Mouse (Mus musculus): ENCODE data around the gene 2310057J18Rik. TPM values are rescaled to one million over a fixed set of nuclear protein-coding genes. Genes with fewer than 3 reads are reported as not detected.
"Not testable (repeated sequence)": the region's sequence is repeated elsewhere in the genome, so short reads cannot be mapped to it uniquely, and the experiment has no call there.

2310057J18Rik gene
- not detected in 2 replicates for polyA plus RNA-seq (2012; ENCODE audit: insufficient read depth, insufficient read length, missing spikeins)

DNA sequence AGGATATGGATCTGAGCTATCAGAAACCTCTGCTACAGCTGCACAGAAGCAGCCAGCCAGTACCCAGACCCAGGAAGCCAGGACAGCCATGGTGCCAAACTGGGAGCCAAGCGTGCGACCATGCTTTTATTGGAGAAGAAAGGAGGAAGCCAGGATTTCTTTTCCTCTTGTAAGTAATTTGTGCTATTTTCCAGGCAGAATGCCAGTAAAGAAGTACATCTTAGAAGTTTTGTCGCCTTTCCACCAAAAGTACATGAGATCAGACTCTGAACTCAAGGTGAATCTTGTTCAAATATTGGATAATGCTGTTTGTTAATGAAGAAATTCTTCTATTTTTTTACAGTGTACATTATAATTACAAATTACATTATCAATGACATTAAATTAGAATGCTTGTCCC is at the start of gene 2310057J18Rik:
2310057J18Rik (minus strand) TSS at position 101 of the 400 bp plus-strand sequence.
- Histone ChIP-seq H3K4me3 (ENCODE audit: insufficient read depth, low read depth, low read length) (no peak within 1 kb of the TSS), H3K4me1 (ENCODE audit: control insufficient read depth, insufficient read depth, insufficient read length, low read length) (no peaks in the 10 kb centered on the region), H3K27ac (replicated peaks; ENCODE audit: low read depth, low read length) (no peak within 1 kb of the TSS)

DNA sequence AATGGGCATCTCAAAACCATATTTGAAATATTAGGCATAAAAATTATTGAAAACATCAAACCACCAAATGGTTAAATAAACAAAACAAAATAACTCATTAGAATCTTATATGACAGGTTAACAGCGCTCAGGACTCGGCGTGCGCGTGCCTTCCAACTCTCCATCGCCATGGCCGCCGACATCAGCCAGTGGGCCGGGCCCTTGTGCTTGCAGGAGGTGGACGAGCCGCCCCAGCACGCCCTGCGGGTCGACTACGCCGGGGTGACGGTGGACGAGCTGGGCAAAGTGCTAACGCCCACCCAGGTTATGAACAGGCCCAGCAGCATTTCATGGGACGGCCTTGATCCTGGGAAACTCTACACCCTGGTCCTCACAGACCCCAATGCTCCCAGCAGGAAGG is 43.9 kb upstream of the 2310057J18Rik start:
- H3K4me3 ChIP-seq (ENCODE audit: insufficient read depth, low read depth, low read length); H3K27ac ChIP-seq (replicated peaks; ENCODE audit: low read depth, low read length); H3K4me1 ChIP-seq (ENCODE audit: control insufficient read depth, insufficient read depth, insufficient read length, low read length): not testable (repeated sequence)

DNA sequence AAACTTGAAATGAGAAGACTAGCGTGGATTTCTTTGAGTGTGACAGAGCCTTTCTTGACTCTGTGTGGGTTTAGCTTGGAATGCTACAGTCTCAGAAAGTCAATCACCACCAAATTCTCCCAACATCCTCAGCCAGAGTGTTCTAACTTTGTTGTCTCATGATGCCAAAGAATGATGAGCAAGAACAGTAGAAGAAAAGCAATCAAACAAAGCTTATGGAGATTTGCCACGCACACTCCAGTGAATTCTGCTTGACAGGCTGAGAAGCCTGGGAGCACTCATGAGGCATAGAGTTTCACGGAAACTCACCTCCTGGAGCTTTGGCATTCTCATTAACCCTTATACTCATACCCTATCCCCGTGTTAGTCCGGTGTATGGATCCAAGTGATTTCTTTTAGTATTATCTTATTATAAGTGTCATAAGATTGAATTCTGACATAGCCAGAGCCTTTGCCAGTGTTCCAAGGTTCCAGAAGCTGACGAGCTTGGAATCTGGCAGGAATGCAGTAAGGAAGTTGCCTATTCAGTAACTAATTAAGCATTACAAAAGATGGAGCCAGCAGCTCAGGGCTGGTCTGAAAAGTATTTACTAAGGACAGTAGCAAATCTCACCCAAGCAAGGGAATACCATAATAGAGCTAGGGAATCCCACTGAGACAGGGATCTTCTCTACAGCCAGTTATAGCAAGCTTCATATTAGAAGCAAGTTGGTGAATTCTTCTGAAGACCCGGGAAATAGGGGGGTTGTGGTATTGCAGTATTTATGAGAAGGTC is 33.6 kb upstream of the 2310057J18Rik start:
- Histone ChIP-seq H3K4me1 (ENCODE audit: control insufficient read depth, insufficient read depth, insufficient read length, low read length) (no peaks in the 10 kb centered on the region), H3K27ac (replicated peaks; ENCODE audit: low read depth, low read length) (no peak overlapping the region), H3K4me3 (ENCODE audit: insufficient read depth, low read depth, low read length) (no peak overlapping the region)

DNA sequence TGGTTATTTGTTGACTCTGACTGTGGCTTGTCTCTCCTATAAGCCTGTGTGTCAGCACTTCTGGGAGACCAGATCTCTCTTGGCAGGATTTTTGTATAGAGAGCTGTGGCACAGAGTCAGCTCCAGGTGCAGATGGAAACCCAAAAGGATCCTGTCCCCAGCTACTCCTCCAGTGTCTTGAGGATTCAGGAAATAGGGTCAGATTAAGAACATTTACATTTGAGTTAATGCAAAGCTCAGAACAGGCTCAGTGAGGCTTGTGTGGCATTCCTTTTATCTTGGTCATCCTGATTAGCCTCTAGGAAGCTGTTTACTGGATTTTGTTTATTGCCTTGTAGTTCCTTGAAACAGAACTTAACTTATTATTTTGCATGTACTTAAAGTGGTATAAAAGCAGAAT is 11.7 kb upstream of the 2310057J18Rik start:
- Histone ChIP-seq H3K27ac (replicated peaks; ENCODE audit: low read depth, low read length) (no peak overlapping the region), H3K4me3 (ENCODE audit: insufficient read depth, low read depth, low read length) (no peak overlapping the region), H3K4me1 (ENCODE audit: control insufficient read depth, insufficient read depth, insufficient read length, low read length) (no peaks in the 10 kb centered on the region)

DNA sequence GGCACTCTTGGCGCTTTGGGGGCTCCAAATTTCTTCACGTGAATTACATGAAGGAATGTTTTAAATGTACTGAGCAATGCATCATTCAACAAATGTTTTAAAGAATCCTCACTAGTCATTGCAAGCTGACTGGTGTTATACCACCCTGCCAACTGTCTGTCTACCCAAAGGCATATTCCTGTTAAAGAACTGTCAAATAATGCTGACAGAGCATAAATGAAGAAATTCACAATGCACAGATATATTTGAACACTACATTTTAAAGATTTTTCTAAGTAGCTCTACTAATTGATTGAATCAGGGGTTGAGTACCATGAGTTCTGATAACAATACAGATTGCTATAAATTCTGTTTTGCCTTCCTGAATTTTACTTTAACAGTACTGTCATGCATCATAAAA is 2.9 kb upstream of the 2310057J18Rik start:
- Histone ChIP-seq H3K4me1 (ENCODE audit: control insufficient read depth, insufficient read depth, insufficient read length, low read length) (no peaks in the 10 kb centered on the region), H3K4me3 (ENCODE audit: insufficient read depth, low read depth, low read length) (no peak overlapping the region), H3K27ac (replicated peaks; ENCODE audit: low read depth, low read length) (no peak overlapping the region)

DNA sequence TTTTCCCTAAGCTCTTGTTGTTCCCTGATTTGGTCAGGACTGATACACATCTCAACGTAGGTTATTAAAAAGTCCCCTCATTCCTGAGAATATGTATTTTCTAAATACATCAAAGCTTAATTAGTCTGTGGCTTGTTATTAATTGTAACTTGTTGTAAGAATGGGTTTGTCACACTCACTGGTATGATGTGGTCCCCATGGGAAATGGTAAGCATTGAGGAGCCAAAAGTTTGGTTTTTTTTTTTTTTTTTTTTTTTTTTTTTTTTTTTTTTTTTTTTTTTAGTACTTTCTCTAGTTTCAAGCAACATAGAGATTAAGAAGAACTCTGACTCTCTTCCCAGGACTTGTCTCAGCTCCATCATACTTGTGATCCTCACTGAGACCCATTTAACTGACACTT is 17.9 kb downstream of the 2310057J18Rik start:
- no peak overlapping the region for H3K4me3 ChIP-seq (ENCODE audit: insufficient read depth, low read depth, low read length)
- no peaks in the 10 kb centered on the region for H3K4me1 ChIP-seq (ENCODE audit: control insufficient read depth, insufficient read depth, insufficient read length, low read length)
- H3K27ac ChIP-seq (replicated peaks; ENCODE audit: low read depth, low read length): no peak overlapping the region

DNA sequence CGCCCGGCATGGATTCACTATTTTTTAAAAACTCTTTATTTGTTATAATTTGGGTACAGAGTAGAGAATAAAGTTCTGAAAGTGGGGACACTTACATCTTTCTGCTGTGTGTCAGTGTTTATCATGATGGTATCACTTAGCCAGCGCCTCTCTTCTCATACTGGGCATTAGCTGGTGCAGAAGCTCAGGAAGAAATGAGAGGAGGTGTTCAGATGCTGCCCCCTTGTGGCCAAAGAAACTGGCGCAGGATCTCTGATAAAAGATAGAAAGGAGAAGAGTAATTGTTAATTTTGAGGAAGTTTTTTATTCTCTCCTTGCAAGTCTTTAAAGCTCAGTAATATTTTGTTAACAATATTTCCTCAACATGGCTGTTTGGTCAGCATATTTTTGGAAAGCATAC is 31.0 kb downstream of the 2310057J18Rik start:
- no peak overlapping the region for H3K27ac ChIP-seq (replicated peaks; ENCODE audit: low read depth, low read length)
- H3K4me3 ChIP-seq (ENCODE audit: insufficient read depth, low read depth, low read length): no peak overlapping the region
- no peaks in the 10 kb centered on the region for H3K4me1 ChIP-seq (ENCODE audit: control insufficient read depth, insufficient read depth, insufficient read length, low read length)

DNA sequence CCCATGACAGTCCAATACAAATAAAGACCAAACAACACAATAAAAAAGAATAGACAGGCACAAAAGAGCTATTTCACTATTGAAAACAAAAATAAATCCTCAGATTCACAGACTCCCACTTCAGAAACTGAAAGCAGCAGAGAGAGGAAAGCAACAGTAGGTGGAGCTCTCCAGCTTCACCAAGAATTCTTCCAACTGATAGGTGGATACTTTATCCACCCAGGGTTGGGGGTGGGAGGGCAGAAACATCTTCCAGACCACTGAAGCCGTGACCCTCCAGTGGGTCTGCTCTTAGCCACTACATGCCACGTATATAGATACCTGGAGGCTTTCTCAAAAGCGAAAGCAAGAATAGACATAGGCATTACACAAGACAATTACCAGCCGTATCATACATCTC is 31.6 kb downstream of the 2310057J18Rik start:
- H3K4me3 ChIP-seq (ENCODE audit: insufficient read depth, low read depth, low read length): no peak overlapping the region
- H3K27ac ChIP-seq (replicated peaks; ENCODE audit: low read depth, low read length): no peak overlapping the region
- H3K4me1 ChIP-seq (ENCODE audit: control insufficient read depth, insufficient read depth, insufficient read length, low read length): no peaks in the 10 kb centered on the region

Other genes starting within 250 kb of the 2310057J18Rik start
- gene Soga3, start 157.5 kb upstream of the 2310057J18Rik start, polyA plus RNA-seq (2012; ENCODE audit: insufficient read depth, insufficient read length, missing spikeins): not detected in 2 replicates
- gene Gm49353, start 212.7 kb upstream of the 2310057J18Rik start, polyA plus RNA-seq (2012; ENCODE audit: insufficient read depth, insufficient read length, missing spikeins): 2.0 TPM in 1 of 2 replicates, not detected in the other
- gene 9330159F19Rik, start 225.3 kb upstream of the 2310057J18Rik start, polyA plus RNA-seq (2012; ENCODE audit: insufficient read depth, insufficient read length, missing spikeins): 0.88 and 1.4 TPM in 2 replicates